Mouse (Mus musculus) testis, adult 2 months (tissue): Measurements from ENCODE around the gene Trim44.

Experiments used
- CTCF ChIP-seq: fragments of 200-500 bp; IDR thresholded peaks from 2 replicates; pipeline ENCODE4 v1.5.1; 2012; ENCODE audit warnings: low read depth, mild to moderate bottlenecking, inconsistent platforms, low read length, moderate library complexity; ENCODE audit not compliant: control insufficient read depth, insufficient read depth, insufficient replicate concordance
- POLR2A ChIP-seq: fragments of 200-500 bp; IDR thresholded peaks from 2 replicates; pipeline ENCODE4 v1.6.1; 2012; ENCODE audit warnings: low read depth, mild to moderate bottlenecking, inconsistent platforms, low read length, moderate library complexity; ENCODE audit not compliant: control insufficient read depth

GRCm38 (mm10) chr2:102356879-102357695, 50.5 kb downstream of the Trim44 start:
- TF ChIP-seq POLR2A (no peak), CTCF (no peak)
